Mouse (Mus musculus) midbrain, embryonic 15.5 days (tissue): Measurements from ENCODE around the gene Nox1. TPM values are rescaled to one million over a fixed set of nuclear protein-coding genes. Genes with fewer than 3 reads are reported as not detected.

Experiments used
- ATAC-seq: fragments of 200-750 bp; cut with Nextera tagmentation; replicated peaks from 2 replicates; pipeline ENCODE4 v1.8.0; 2017; ENCODE audit warnings: moderate TSS enrichment
- H3K27ac ChIP-seq: fragments of 300-500 bp; sonication (generic); 2 replicates; pipeline ENCODE4 v1.5.1; 2015; ENCODE audit warnings: mild to moderate bottlenecking, inconsistent platforms
- H3K27me3 ChIP-seq: fragments of 300-500 bp; sonication (generic); replicated peaks from 2 replicates; pipeline ENCODE4 v1.6.1; 2015; ENCODE audit warnings: inconsistent platforms
- H3K36me3 ChIP-seq: fragments of 300-500 bp; sonication (generic); replicated peaks from 2 replicates; pipeline ENCODE4 v1.6.1; 2015; ENCODE audit warnings: inconsistent platforms
- H3K4me1 ChIP-seq: fragments of 300-500 bp; sonication (generic); 2 replicates; pipeline ENCODE4 v1.6.1; 2015; ENCODE audit warnings: inconsistent platforms
- H3K4me2 ChIP-seq: fragments of 300-500 bp; sonication (generic); 2 replicates; pipeline ENCODE4 v1.6.1; 2015; ENCODE audit warnings: inconsistent platforms, mild to moderate bottlenecking, moderate library complexity
- H3K4me3 ChIP-seq: fragments of 300-500 bp; sonication (generic); 2 replicates; pipeline ENCODE4 v1.5.1; 2015; ENCODE audit warnings: mild to moderate bottlenecking, inconsistent platforms
- H3K9ac ChIP-seq: fragments of 300-500 bp; sonication (generic); 2 replicates; pipeline ENCODE4 v1.6.1; 2015; ENCODE audit warnings: mild to moderate bottlenecking, inconsistent platforms
- H3K9me3 ChIP-seq: fragments of 300-500 bp; sonication (generic); 2 replicates; pipeline ENCODE4 v1.6.1; 2016; ENCODE audit warnings: inconsistent platforms
- WGBS: fragments of 180-500 bp; shearing (Covaris S2); methylation state at CpG from one replicate; pipeline ENCODE4 v1.1.7; 2015; ENCODE audit warnings: mixed read lengths; 5-methylcytosine and 5-hydroxymethylcytosine counted together
- polyA plus RNA-seq: library from polyadenylated mRNA; unstranded; fragments of >200 nt; fragmentation: Nextera tagmentation; extraction: Ambion mirVana; gene quantifications from 2 replicates; pipeline ENCODE4 v1.2.1, GENCODE M21; 2015

Gene Nox1
- polyA plus RNA-seq, 1 experiment from 2014 or later, result 0.14 TPM

GRCm38 (mm10) chrX:134170584-134170983 is 51.2 kb downstream of the Nox1 start:
- no peak overlapping the region for H3K4me3 ChIP-seq
- no peak overlapping the region for H3K27ac ChIP-seq
- no peaks in the 10 kb centered on the region for H3K9me3 ChIP-seq
- no peaks in the 10 kb centered on the region for H3K4me1 ChIP-seq
- no peak overlapping the region for H3K9ac ChIP-seq
- no peaks in the 10 kb centered on the region for H3K36me3 ChIP-seq
- ATAC-seq, result no peak
- H3K27me3 ChIP-seq, result no peaks in the 10 kb centered on the region
- H3K4me2 ChIP-seq, result no peak overlapping the region
- WGBS, result 97% methylated on average over 1 of the region's 1 CpGs

DNA sequence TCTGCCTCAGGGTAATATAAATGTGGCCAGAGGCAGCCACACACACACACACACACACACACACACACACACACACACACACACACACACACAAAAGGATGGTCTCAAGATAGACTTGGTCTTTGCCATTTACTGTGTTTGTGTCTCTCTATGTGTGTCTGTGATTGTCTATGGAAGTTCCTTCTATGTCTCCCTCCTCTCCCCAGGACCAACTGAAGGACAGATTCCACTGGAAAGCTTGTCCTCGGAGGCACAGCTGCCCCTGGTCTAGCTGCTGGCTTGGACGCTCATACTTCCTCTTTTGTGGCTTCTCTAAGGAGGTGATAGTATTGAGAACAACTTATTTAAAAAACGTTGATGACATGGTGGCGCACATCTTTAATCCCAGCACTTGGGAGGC is 58.3 kb downstream of the Nox1 start:
- 0 out of 2 replicates have a peak, but pooled peaks cover 3% of the 10 kb centered on the region for H3K9me3 ChIP-seq
- peaks cover 5% of the 10 kb centered on the region; the same call in 1 of the 2 replicates for H3K27me3 ChIP-seq
- H3K4me2 ChIP-seq, result peak overlapping the region; percentile 52; the same call in 1 of the 2 replicates
- 61% methylated on average over 4 of the region's 4 CpGs for WGBS
- no peaks in the 10 kb centered on the region for H3K36me3 ChIP-seq
- H3K4me3 ChIP-seq, result no peak overlapping the region
- H3K4me1 ChIP-seq, result no peaks in the 10 kb centered on the region
- no peak overlapping the region for H3K27ac ChIP-seq
- H3K9ac ChIP-seq, result no peak overlapping the region
- no peak for ATAC-seq

DNA sequence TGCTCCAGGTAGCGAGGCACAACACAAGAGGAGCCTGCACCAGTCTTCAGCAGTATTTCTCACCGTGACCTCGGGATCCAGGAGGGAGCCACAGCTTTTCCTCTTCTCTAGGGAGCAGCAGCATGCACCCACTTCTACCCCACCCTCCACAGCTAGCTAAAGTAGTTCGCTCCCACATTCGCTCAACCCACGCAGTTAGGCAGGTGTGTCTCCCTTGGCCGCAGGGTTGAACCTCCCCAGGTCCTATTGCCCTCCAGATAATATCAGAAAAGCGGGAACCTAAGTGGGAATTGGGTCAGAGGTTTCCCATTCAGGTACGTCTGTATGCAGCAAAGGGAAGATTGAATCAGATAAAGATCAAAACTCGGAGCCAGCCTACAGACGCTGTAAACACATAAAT is 58.9 kb downstream of the Nox1 start:
- Histone ChIP-seq H3K4me3 (peak overlapping the region; percentile 43), H3K27ac (no peak overlapping the region), H3K36me3 (no peaks in the 10 kb centered on the region), H3K4me2 (peak overlapping the region; percentile 52), H3K4me1 (no peaks in the 10 kb centered on the region), H3K9me3 (0 out of 2 replicates have a peak, but pooled peaks cover 3% of the 10 kb centered on the region), H3K9ac (peak overlapping the region; percentile 26; the same call in 1 of the 2 replicates), H3K27me3 (peaks cover 5% of the 10 kb centered on the region; the same call in 1 of the 2 replicates)
- ATAC-seq, result peak; percentile 67; the same call in 1 of the 2 replicates
- WGBS, result 23% methylated on average over 11 of the region's 11 CpGs

- Histone ChIP-seq H3K4me1 (no peaks in the 10 kb centered on the region), H3K9me3 (0 out of 2 replicates have a peak, but pooled peaks cover 3% of the 10 kb centered on the region), H3K9ac (peak within 1 kb of the TSS; percentile 26; the same call in 1 of the 2 replicates), H3K4me2 (peak within 1 kb of the TSS; percentile 52), H3K27me3 (peaks cover 5% of the 10 kb centered on the region; the same call in 1 of the 2 replicates), H3K4me3 (peak within 1 kb of the TSS; percentile 43), H3K36me3 (no peaks in the 10 kb centered on the region), H3K27ac (no peak within 1 kb of the TSS)
- peak; percentile 50; the same call in 1 of the 2 replicates for ATAC-seq
- 31% methylated on average over 16 of the region's 16 CpGs for WGBS
Observed at GRCm38 (mm10) chrX:134162043-134162720, 59.6 kb downstream of the Nox1 start, which contains the start of gene Xkrx. Xkrx (minus strand) TSS chrX:134162076.

- H3K4me2 ChIP-seq, result no peak overlapping the region
- no peaks in the 10 kb centered on the region for H3K4me1 ChIP-seq
- 0 out of 2 replicates have a peak, but pooled peaks cover 3% of the 10 kb centered on the region for H3K9me3 ChIP-seq
- H3K27me3 ChIP-seq, result peaks cover 5% of the 10 kb centered on the region; the same call in 1 of the 2 replicates
- ATAC-seq, result no peak
- 88% methylated on average over 2 of the region's 2 CpGs for WGBS
- H3K4me3 ChIP-seq, result no peak overlapping the region
- no peak overlapping the region for H3K9ac ChIP-seq
- no peaks in the 10 kb centered on the region for H3K36me3 ChIP-seq
- H3K27ac ChIP-seq, result no peak overlapping the region
Observed at GRCm38 (mm10) chrX:134160442-134160841, 61.3 kb downstream of the Nox1 start.

DNA sequence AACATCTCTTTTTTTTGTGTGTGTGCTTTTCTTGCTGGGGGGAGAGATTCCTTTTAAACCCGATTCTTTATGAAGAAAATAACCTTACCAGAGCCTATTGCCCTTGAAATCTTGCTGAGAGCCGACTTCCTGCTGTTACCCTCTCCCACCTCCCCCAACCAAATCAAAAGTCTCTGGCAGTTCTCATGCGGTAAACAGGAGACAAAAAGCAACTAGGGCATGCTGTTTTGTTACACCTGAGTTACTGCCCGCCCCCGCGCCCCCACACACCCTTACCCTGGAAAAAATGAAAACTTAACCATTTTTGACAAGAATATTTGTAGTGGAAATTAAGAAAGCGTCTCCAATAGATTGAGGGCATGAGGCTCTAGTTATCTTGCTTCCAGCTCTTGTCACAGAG is 63.6 kb downstream of the Nox1 start:
- H3K27ac ChIP-seq, result no peak overlapping the region
- no peak for ATAC-seq
- no peaks in the 10 kb centered on the region for H3K4me1 ChIP-seq
- H3K9ac ChIP-seq, result no peak overlapping the region
- H3K4me2 ChIP-seq, result no peak overlapping the region
- peaks cover 5% of the 10 kb centered on the region; the same call in 1 of the 2 replicates for H3K27me3 ChIP-seq
- 42% methylated on average over 7 of the region's 7 CpGs for WGBS
- H3K36me3 ChIP-seq, result no peaks in the 10 kb centered on the region
- no peak overlapping the region for H3K4me3 ChIP-seq
- H3K9me3 ChIP-seq, result no peaks in the 10 kb centered on the region

- no peaks in the 10 kb centered on the region for H3K4me1 ChIP-seq
- ATAC-seq, result no peak
- H3K27me3 ChIP-seq, result no peaks in the 10 kb centered on the region
- H3K9me3 ChIP-seq, result no peaks in the 10 kb centered on the region
- 84% methylated on average over 4 of the region's 4 CpGs for WGBS
- H3K27ac ChIP-seq, result no peak overlapping the region
- no peaks in the 10 kb centered on the region for H3K36me3 ChIP-seq
- H3K4me2 ChIP-seq, result no peak overlapping the region
- H3K9ac ChIP-seq, result no peak overlapping the region
- no peak overlapping the region for H3K4me3 ChIP-seq
Observed at GRCm38 (mm10) chrX:134141986-134142385, 79.8 kb downstream of the Nox1 start.

GRCm38 (mm10) chrX:134141551-134141950 is 80.2 kb downstream of the Nox1 start:
- H3K27ac ChIP-seq, result no peak overlapping the region
- H3K9me3 ChIP-seq, result no peaks in the 10 kb centered on the region
- H3K4me2 ChIP-seq, result no peak overlapping the region
- H3K9ac ChIP-seq, result no peak overlapping the region
- no peak for ATAC-seq
- no peaks in the 10 kb centered on the region for H3K36me3 ChIP-seq
- no peaks in the 10 kb centered on the region for H3K27me3 ChIP-seq
- H3K4me1 ChIP-seq, result no peaks in the 10 kb centered on the region
- H3K4me3 ChIP-seq, result no peak overlapping the region
- WGBS, result 80% methylated on average over 1 of the region's 1 CpGs

- Histone ChIP-seq H3K27ac (no peak overlapping the region), H3K4me3 (no peak overlapping the region), H3K9me3 (no peaks in the 10 kb centered on the region), H3K36me3 (no peaks in the 10 kb centered on the region), H3K9ac (no peak overlapping the region), H3K4me2 (no peak overlapping the region), H3K27me3 (no peaks in the 10 kb centered on the region), H3K4me1 (no peaks in the 10 kb centered on the region)
- WGBS, result 77% methylated on average over 6 of the region's 6 CpGs
- no peak for ATAC-seq
Observed at GRCm38 (mm10) chrX:134140024-134140423, 81.7 kb downstream of the Nox1 start.

DNA sequence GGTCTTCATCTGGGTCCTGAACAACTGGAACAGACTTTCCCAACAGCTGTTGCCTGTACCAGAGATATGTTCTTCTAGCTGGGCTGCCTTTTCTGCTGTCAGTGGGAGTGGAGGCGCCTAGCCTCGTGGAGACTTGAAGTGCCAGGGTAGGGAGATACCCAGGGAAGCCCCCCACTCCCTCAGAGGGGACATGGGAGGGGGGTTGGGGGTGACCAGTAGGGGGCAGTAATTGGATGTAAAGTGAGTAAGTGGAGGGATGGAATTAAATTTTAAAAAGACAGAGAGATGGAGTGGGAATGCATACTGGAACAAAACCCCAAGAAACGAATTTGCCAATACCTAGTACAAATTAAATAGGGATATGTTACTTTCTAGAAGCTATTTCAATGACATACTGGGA is 87.9 kb downstream of the Nox1 start:
- H3K4me3 ChIP-seq, result no peak overlapping the region
- no peak for ATAC-seq
- no peaks in the 10 kb centered on the region for H3K9me3 ChIP-seq
- WGBS, result 47% methylated on average over 3 of the region's 3 CpGs
- H3K27me3 ChIP-seq, result no peaks in the 10 kb centered on the region; the same call in 1 of the 2 replicates
- H3K4me2 ChIP-seq, result no peak overlapping the region
- no peaks in the 10 kb centered on the region for H3K4me1 ChIP-seq
- no peak overlapping the region for H3K9ac ChIP-seq
- H3K27ac ChIP-seq, result no peak overlapping the region
- no peaks in the 10 kb centered on the region for H3K36me3 ChIP-seq

DNA sequence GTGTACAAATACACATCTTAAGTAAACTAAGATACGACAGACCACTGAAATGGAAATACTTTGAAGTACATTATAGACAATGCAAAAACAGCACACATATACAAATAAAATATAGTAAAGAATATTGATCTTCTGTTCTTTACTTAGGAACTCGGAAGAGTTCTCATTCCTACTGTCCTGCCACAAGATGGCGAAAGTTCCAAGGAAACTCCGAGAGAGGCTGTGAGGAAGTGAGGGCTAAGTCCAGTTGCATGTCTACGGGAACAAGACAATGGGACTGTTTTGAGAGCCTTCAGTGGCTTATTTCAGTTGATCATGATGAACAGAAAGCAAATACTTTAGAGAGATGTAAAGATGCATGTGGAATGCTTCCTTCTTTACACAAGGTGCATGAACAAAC is 89.5 kb downstream of the Nox1 start:
- H3K4me1 ChIP-seq, result no peaks in the 10 kb centered on the region
- no peak overlapping the region for H3K9ac ChIP-seq
- WGBS, result 27% methylated on average over 5 of the region's 5 CpGs
- H3K27me3 ChIP-seq, result no peaks in the 10 kb centered on the region; the same call in 1 of the 2 replicates
- H3K4me2 ChIP-seq, result no peak overlapping the region
- H3K9me3 ChIP-seq, result no peaks in the 10 kb centered on the region
- no peak for ATAC-seq
- H3K4me3 ChIP-seq, result no peak overlapping the region
- no peaks in the 10 kb centered on the region for H3K36me3 ChIP-seq
- H3K27ac ChIP-seq, result no peak overlapping the region

- 79% methylated on average over 3 of the region's 3 CpGs for WGBS
- no peak for ATAC-seq
- Histone ChIP-seq H3K36me3 (no peaks in the 10 kb centered on the region), H3K9me3 (no peaks in the 10 kb centered on the region), H3K27me3 (no peaks in the 10 kb centered on the region; the same call in 1 of the 2 replicates), H3K9ac (no peak overlapping the region), H3K4me2 (no peak overlapping the region), H3K4me3 (no peak overlapping the region), H3K4me1 (no peaks in the 10 kb centered on the region), H3K27ac (no peak overlapping the region)
Observed at GRCm38 (mm10) chrX:134128549-134128948, 93.2 kb downstream of the Nox1 start.

DNA sequence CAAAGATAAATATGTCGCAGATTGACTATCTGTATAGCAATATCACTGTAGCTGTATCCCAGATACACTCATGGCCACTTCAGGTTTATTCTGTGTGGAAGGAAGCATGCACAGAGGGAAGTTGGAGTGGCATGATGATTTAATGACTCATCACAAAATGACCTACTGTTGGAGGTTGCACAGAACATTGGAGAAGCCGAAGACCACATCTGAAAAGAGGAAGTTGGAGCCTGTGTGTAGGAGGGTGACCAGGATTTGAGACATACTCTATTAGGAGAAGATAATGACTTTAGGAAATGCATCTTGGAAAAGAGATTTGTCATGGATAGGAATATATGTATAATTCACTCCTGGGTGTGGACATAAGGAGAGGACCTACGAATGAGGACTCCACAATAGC is 105.3 kb downstream of the Nox1 start:
- WGBS, result 68% methylated on average over 3 of the region's 3 CpGs
- 0 out of 2 replicates have a peak, but pooled peaks cover 4% of the 10 kb centered on the region for H3K27me3 ChIP-seq
- H3K9ac ChIP-seq, result no peak overlapping the region
- no peaks in the 10 kb centered on the region for H3K36me3 ChIP-seq
- H3K4me2 ChIP-seq, result no peak overlapping the region
- no peak overlapping the region for H3K27ac ChIP-seq
- ATAC-seq, result no peak
- H3K9me3 ChIP-seq, result no peaks in the 10 kb centered on the region
- no peak overlapping the region for H3K4me3 ChIP-seq
- no peaks in the 10 kb centered on the region for H3K4me1 ChIP-seq
